Mouse (Mus musculus) adrenal gland (tissue): ENCODE data around the gene Nectin4.

Source experiments
- intact Hi-C: fragments of 180-260 bp; cut with DNase I; formaldehyde crosslinking; loops from one replicate; pipeline ENCODE4 v1.15.1; 2025

The Nectin4 gene

GRCm38 (mm10) chr1:171356814-171357213 is 13.1 kb upstream of the Nectin4 start:
- intact Hi-C loops, result no loop called here

- intact Hi-C loops, result no loop called here
Observed at GRCm38 (mm10) chr1:171358421-171358820, 11.5 kb upstream of the Nectin4 start.

GRCm38 (mm10) chr1:171360253-171360652 is 9.6 kb upstream of the Nectin4 start:
- intact Hi-C loops, result loop anchor here (2.0 to 5.0 kb wide), 2 partner anchors 119 to 207 kb away; no protein-coding TSS in a partner anchor

GRCm38 (mm10) chr1:171360656-171361055 is 9.2 kb upstream of the Nectin4 start, which contains the start of gene Klhdc9:
Klhdc9 (minus strand) TSS chr1:171360798.
- intact Hi-C loops, result loop anchor here (2.0 to 5.0 kb wide), 2 partner anchors 118 to 207 kb away; no protein-coding TSS in a partner anchor

- intact Hi-C loops, result loop anchor here (2.0 to 5.0 kb wide), 2 partner anchors 117 to 206 kb away; no protein-coding TSS in a partner anchor
Observed at GRCm38 (mm10) chr1:171361106-171362103, 8.5 kb upstream of the Nectin4 start.

GRCm38 (mm10) chr1:171365934-171366333 is 4.0 kb upstream of the Nectin4 start:
- intact Hi-C loops, result no loop called here

GRCm38 (mm10) chr1:171372880-171373279 is 3.0 kb downstream of the Nectin4 start:
- intact Hi-C loops, result loop anchor here (5.0 kb wide), 1 partner anchor 34 kb away; no protein-coding TSS in a partner anchor

GRCm38 (mm10) chr1:171373946-171374345 is 4.0 kb downstream of the Nectin4 start:
- intact Hi-C loops, result loop anchor here (5.0 kb wide), 1 partner anchor 33 kb away; no protein-coding TSS in a partner anchor

- intact Hi-C loops, result no loop called here
Observed at GRCm38 (mm10) chr1:171375646-171376097, 5.8 kb downstream of the Nectin4 start.

GRCm38 (mm10) chr1:171378298-171378697 is 8.4 kb downstream of the Nectin4 start:
- intact Hi-C loops, result no loop called here

GRCm38 (mm10) chr1:171379935-171380599 is 10.2 kb downstream of the Nectin4 start:
- intact Hi-C loops, result no loop called here

GRCm38 (mm10) chr1:171382096-171382620 is 12.3 kb downstream of the Nectin4 start:
- intact Hi-C loops, result no loop called here

- intact Hi-C loops, result no loop called here
Observed at GRCm38 (mm10) chr1:171384361-171384760, 14.5 kb downstream of the Nectin4 start.

GRCm38 (mm10) chr1:171385171-171385570 is 15.3 kb downstream of the Nectin4 start:
- intact Hi-C loops, result no loop called here

- intact Hi-C loops, result no loop called here
Observed at GRCm38 (mm10) chr1:171387099-171387498, 17.2 kb downstream of the Nectin4 start.

- intact Hi-C loops, result no loop called here
Observed at GRCm38 (mm10) chr1:171388376-171389102, 18.6 kb downstream of the Nectin4 start, which contains the start of gene Arhgap30. Arhgap30 (plus strand) TSS chr1:171388954.

GRCm38 (mm10) chr1:171390101-171390500 is 20.2 kb downstream of the Nectin4 start:
- intact Hi-C loops, result no loop called here

GRCm38 (mm10) chr1:171401821-171402220 is 31.9 kb downstream of the Nectin4 start:
- intact Hi-C loops, result no loop called here

- intact Hi-C loops, result no loop called here
Observed at GRCm38 (mm10) chr1:171402991-171403390, 33.1 kb downstream of the Nectin4 start.

GRCm38 (mm10) chr1:171407263-171407662 is 37.4 kb downstream of the Nectin4 start:
- intact Hi-C loops, result loop anchor here (5.0 kb wide), 1 partner anchor 35 kb away; the partner anchor contains the start of gene Nectin4
